Mouse (Mus musculus) midbrain, embryonic 10.5 days (tissue): ENCODE data around the gene Sh3gl3. TPM values are rescaled to one million over a fixed set of nuclear protein-coding genes. Genes with fewer than 3 reads are reported as not detected.
A peak's percentile ranks its signal among the peaks of the same experiment; 100 is the strongest.

ENCODE experiments used
- DNase-seq: peaks from one replicate; pipeline ENCODE4 v3.0.0-alpha.2; 2017; ENCODE audit warnings: low spot score
- H3K27ac ChIP-seq: fragments of 300-500 bp; sonication (generic); replicated peaks from 2 replicates; pipeline ENCODE4 v1.5.1; 2016; ENCODE audit warnings: mild to moderate bottlenecking
- H3K27me3 ChIP-seq: fragments of 300-500 bp; sonication (generic); 2 replicates; pipeline ENCODE4 v1.6.1; 2016; ENCODE audit warnings: low read depth, mild to moderate bottlenecking; ENCODE audit not compliant: poor library complexity, severe bottlenecking
- H3K36me3 ChIP-seq: fragments of 300-500 bp; sonication (generic); 2 replicates; pipeline ENCODE4 v1.6.1; 2016; ENCODE audit warnings: mild to moderate bottlenecking, moderate library complexity
- H3K4me1 ChIP-seq: fragments of 300-500 bp; sonication (generic); 2 replicates; pipeline ENCODE4 v1.6.1; 2016
- H3K4me3 ChIP-seq: fragments of 300-500 bp; sonication (generic); 2 replicates; pipeline ENCODE4 v1.5.1; 2016; ENCODE audit warnings: mild to moderate bottlenecking, moderate library complexity
- H3K9me3 ChIP-seq: fragments of 300-500 bp; sonication (generic); replicated peaks from 2 replicates; pipeline ENCODE4 v1.6.1; 2016; ENCODE audit warnings: mild to moderate bottlenecking
- WGBS: fragments of 180-500 bp; shearing (Covaris S2); methylation state at CpG from one replicate; pipeline ENCODE4 v1.1.7; 2016; 5-methylcytosine and 5-hydroxymethylcytosine counted together
- polyA plus RNA-seq: library from polyadenylated mRNA; unstranded; fragments of >200 nt; fragmentation: Nextera tagmentation; extraction: Ambion mirVana; gene quantifications from 2 replicates; pipeline ENCODE4 v1.2.1, GENCODE M21; 2016

Sh3gl3 gene
- polyA plus RNA-seq, 1 experiment from 2014 or later = 5.0 TPM

DNA sequence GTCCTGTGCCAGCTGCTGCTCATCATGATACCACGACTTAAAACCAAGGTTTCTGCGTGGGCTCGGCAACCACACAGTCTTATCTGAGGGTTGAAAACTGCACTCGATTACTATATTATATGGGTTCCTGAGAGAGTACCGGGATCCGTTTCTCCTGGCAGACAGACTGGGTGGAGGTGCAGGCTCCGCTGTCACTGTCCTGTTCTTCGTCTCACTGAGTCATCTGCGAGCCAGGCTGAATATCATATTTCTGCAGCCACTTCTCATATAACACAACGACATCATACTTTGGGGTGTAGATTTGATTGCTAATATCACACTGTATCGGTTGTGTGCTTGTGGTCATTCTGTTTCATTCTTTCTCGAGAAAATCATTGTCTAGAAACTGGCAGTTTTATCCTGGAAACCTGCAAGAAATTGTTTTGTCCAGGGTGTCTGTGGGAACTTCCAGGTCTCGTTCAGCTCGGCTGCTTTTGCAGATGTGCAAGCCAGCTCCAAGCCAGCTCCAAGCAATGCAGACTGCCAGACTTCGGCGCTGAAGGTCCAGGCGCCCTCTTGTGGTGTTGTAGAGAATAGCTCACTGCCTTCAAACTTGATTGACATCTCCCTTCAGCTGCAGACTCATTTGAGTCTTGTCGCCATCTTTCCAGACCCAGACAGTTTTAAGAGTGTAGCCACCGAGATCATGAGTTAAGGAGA is 100.5 kb downstream of the Sh3gl3 start:
- Histone ChIP-seq H3K36me3 (no peaks in the 10 kb centered on the region), H3K27me3 (no peaks in the 10 kb centered on the region), H3K9me3 (no peaks in the 10 kb centered on the region), H3K27ac (no peak overlapping the region), H3K4me3 (no peak overlapping the region), H3K4me1 (0 out of 2 replicates have a peak, but pooled peaks cover 6% of the 10 kb centered on the region)
- 59% methylated on average over 19 of the region's 19 CpGs for WGBS
- DNase-seq = peak; percentile 58

DNA sequence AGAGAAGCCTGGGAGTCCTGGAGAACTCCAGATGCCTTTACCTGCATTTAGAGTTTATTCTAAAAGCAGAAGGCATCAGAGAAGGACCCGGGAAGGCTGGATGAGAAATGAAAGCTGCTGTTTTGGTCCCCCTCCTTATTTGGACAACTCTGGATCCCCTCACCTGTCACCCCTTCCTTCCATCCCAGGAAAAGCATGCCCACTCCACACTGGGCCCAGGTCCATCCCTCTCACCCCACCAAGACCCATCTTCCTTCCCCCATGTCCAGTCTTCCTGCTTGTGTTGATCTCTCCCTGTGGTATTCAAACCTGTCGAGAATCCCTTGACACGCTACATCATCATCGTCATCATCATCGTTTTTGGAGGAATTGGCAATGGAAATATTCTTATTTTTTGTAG is 101.3 kb downstream of the Sh3gl3 start:
- no peak overlapping the region for H3K27ac ChIP-seq
- H3K4me1 ChIP-seq = 0 out of 2 replicates have a peak, but pooled peaks cover 6% of the 10 kb centered on the region
- no peak for DNase-seq
- WGBS = 92% methylated on average over 5 of the region's 5 CpGs
- H3K9me3 ChIP-seq = no peaks in the 10 kb centered on the region
- no peak overlapping the region for H3K4me3 ChIP-seq
- H3K36me3 ChIP-seq = no peaks in the 10 kb centered on the region
- no peaks in the 10 kb centered on the region for H3K27me3 ChIP-seq

DNA sequence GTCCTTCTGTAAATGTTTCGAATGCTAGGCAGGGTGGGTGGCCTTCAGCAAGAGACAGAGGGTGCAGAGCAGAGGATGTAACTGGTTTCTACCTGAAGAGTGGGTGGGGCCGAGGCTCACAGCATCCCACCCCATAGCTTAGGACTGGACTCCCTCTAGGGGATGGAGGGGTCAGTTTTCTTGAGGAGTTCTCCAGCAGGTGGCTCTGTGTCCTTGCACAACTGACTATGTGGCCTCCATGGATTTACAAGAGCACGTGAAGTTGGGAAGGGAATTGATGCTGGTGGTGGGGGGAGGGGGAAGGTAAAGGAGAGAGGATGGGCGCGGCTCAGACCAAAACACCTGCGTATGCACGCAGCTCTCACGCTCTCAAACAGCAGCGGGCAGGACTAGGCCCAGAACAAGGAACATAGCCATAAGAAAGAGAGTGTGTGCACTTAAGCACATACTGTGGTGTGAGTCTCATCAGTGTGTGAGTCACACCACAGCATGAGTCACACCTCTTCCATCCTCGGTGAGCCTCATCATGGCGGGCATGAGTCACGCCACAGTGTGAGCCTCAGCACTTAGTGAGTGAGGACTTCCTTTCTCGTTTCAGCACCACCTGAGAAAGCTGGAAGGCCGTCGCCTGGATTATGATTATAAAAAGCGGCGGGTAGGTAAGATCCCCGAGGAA is 102.0 kb downstream of the Sh3gl3 start:
- WGBS = 77% methylated on average over 18 of the region's 18 CpGs
- Histone ChIP-seq H3K9me3 (no peaks in the 10 kb centered on the region), H3K4me3 (no peak overlapping the region), H3K27me3 (no peaks in the 10 kb centered on the region), H3K4me1 (0 out of 2 replicates have a peak, but pooled peaks cover 6% of the 10 kb centered on the region), H3K36me3 (no peaks in the 10 kb centered on the region), H3K27ac (no peak overlapping the region)
- no peak for DNase-seq

DNA sequence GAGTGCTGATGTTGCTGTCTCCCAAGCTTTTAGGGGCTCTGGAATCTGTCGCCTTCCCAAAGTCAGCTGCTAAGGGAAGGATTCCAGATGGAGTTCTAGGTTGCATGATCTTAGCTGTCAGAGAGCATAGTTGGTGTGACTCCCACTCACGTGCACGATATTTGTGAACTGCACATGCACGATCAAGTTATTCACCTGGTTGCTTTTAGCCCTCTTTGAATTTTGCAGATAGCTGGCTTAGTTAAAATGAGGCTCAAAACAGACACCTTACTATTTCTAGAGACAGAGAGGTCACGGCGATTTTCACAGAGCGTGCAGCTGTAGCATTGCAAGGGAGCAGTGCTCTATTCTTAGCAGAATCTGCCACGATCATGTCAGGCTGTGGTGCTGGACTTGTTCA is 108.4 kb downstream of the Sh3gl3 start:
- Histone ChIP-seq H3K27ac (no peak overlapping the region), H3K36me3 (no peaks in the 10 kb centered on the region), H3K27me3 (no peaks in the 10 kb centered on the region), H3K9me3 (no peaks in the 10 kb centered on the region), H3K4me3 (no peak overlapping the region), H3K4me1 (no peaks in the 10 kb centered on the region)
- DNase-seq = no peak
- WGBS = 89% methylated on average over 8 of the region's 8 CpGs

DNA sequence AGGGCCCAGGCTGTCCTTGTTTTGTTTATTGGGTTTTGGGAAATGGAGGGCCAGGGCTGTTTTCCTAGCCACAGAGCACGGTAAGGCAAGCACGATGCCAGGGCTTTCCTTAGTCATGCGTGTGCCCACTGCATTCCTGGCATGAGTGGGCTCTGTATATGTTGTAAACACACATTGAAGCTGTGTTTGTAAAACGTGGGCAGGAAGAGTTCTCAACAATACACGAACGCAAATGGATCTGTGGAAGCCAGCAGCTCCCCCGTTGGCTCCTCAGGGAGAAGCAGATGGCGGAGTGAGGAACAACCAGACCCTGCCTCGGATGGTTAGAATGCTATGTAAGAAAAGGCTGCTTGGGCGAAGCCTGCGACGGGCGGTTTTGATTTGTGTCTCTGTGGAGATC is 108.8 kb downstream of the Sh3gl3 start:
- Histone ChIP-seq H3K4me1 (no peaks in the 10 kb centered on the region), H3K4me3 (no peak overlapping the region), H3K9me3 (no peaks in the 10 kb centered on the region), H3K27me3 (no peaks in the 10 kb centered on the region), H3K36me3 (no peaks in the 10 kb centered on the region), H3K27ac (no peak overlapping the region)
- 86% methylated on average over 13 of the region's 13 CpGs for WGBS
- no peak for DNase-seq

DNA sequence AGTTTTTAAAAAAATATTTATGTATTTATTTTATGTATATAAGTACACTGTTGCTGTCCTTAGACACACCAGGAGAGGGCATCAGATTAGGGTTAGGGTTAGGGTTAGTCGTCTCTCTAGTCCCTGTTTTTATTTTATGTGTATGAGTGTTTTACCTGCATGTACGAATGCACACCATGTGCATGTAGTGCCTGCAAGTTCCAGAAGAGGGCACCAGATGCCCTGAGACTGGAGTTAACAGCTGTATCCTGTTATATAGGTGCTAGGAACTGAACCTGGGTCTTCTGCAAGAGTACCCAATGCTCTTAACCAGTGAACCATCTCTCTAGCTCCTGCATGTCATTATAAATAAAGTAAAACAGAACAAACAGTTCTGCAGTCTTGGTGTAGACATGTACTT is 113.6 kb downstream of the Sh3gl3 start:
- Histone ChIP-seq H3K27ac (no peak overlapping the region), H3K36me3 (no peaks in the 10 kb centered on the region), H3K27me3 (no peaks in the 10 kb centered on the region), H3K4me3 (no peak overlapping the region), H3K4me1 (no peaks in the 10 kb centered on the region), H3K9me3 (no peaks in the 10 kb centered on the region)
- DNase-seq = no peak
- 86% methylated on average over 2 of the region's 2 CpGs for WGBS

DNA sequence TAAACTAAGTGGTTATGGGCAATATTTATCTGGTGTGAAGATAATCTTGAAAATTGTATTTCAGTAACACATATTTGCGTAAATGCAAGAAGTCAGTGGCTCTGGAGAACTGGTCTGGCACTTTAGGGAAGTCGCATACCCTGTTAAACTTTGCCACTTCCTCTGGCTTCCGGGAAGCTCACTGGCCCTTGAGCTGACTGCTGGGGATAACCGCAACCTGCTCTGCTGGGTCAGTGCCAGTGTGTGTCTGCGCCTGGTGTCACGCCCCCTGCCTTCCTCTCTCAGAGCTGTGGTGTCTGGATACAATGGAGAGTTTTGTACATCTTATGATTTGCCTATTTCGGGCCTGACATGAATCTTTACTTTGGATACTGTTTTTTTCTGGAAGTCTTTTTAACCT is 119.8 kb downstream of the Sh3gl3 start:
- Histone ChIP-seq H3K27me3 (no peaks in the 10 kb centered on the region), H3K36me3 (no peaks in the 10 kb centered on the region), H3K27ac (no peak overlapping the region), H3K9me3 (no peaks in the 10 kb centered on the region), H3K4me1 (no peaks in the 10 kb centered on the region), H3K4me3 (no peak overlapping the region)
- DNase-seq = no peak
- WGBS = 87% methylated on average over 7 of the region's 7 CpGs

DNA sequence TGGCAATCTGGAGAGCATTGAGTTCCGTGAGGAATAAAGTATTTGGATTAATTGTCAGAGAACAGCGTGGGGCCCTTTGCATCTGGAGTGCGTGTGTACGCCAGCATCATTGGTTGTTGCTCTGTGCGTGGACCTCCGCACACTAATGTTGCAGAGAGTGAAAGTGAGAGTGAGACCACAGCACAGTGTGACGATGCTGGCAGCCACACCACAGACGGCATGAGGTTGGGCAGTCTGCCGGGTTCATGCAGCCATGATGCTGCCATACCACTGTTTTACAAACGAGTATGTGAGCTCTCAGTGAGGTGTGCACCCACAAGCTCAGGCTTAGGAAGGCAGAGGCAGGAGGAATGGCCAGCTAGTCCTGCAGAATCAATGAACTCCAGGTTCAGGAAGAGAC is 120.4 kb downstream of the Sh3gl3 start:
- no peaks in the 10 kb centered on the region for H3K9me3 ChIP-seq
- H3K27ac ChIP-seq = no peak overlapping the region
- no peak for DNase-seq
- H3K27me3 ChIP-seq = no peaks in the 10 kb centered on the region
- 85% methylated on average over 10 of the region's 10 CpGs for WGBS
- H3K4me3 ChIP-seq = no peak overlapping the region
- H3K36me3 ChIP-seq = no peaks in the 10 kb centered on the region
- H3K4me1 ChIP-seq = no peaks in the 10 kb centered on the region

DNA sequence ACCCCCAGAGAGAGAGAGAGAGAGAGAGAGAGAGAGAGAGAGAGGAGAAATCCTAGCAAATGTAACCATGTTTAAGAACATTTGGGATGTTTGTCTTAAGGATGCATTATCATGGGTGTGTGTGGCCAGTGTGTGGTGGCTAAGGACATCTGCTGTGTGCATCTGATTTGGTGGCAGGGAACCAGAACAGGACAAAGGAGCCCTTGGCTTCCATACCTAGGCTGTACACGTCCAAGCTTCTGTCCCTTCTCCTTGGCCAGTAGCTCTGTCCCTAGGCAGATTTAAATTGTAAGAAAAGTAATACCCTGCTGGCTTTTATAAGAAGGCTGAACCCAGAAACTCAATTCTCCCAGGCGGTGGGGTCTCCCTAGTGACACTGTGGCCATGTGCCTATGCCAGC is 121.0 kb downstream of the Sh3gl3 start:
- Histone ChIP-seq H3K4me1 (no peaks in the 10 kb centered on the region), H3K4me3 (no peak overlapping the region), H3K27me3 (no peaks in the 10 kb centered on the region), H3K9me3 (no peaks in the 10 kb centered on the region), H3K36me3 (no peaks in the 10 kb centered on the region), H3K27ac (no peak overlapping the region)
- 69% methylated on average over 2 of the region's 2 CpGs for WGBS
- no peak for DNase-seq

DNA sequence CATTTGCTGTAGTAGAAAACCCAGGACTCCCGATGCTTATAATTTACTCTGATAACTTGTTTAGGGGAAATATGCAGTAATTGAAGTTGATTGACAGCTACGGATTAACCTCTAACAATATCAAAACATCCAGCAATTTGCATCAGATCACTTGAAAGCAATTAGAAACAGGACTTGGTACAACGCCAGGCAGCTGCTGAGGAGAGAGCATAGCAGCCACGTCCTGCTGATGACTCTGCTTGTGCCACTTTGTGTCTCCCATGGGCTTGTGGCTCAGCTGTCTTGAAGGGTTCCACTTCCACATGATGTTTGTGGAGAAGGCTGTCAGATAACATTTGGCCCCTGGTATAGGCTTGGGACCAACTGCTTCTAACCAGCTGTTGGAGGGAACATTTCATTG is 134.8 kb downstream of the Sh3gl3 start:
- no peak overlapping the region for H3K27ac ChIP-seq
- H3K4me3 ChIP-seq = no peak overlapping the region
- WGBS = 83% methylated on average over 4 of the region's 4 CpGs
- no peak for DNase-seq
- H3K27me3 ChIP-seq = no peaks in the 10 kb centered on the region
- no peaks in the 10 kb centered on the region for H3K9me3 ChIP-seq
- no peaks in the 10 kb centered on the region for H3K36me3 ChIP-seq
- H3K4me1 ChIP-seq = no peaks in the 10 kb centered on the region

DNA sequence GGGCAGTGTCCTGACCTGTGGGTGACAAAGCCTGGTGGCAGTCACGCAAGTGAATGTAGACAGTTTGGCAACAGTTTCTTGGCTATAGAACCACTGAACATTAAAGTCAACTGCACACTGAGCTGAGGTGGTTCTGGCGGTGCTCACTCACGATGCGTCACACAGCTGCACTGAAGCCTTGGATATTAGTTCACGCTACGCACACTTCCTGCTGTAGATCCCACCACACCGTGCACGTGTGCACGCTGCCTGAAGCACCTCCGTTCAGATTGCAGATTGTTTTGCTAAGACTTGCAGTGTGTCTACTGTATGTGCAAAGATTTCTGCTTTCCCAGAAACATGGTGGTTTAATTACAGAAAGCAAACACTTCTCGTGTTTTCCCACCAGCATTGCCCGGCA is 144.9 kb downstream of the Sh3gl3 start:
- H3K27me3 ChIP-seq = no peaks in the 10 kb centered on the region
- H3K4me3 ChIP-seq = no peak overlapping the region
- peaks cover 20% of the 10 kb centered on the region for H3K4me1 ChIP-seq
- H3K36me3 ChIP-seq = no peaks in the 10 kb centered on the region
- no peak for DNase-seq
- WGBS = 92% methylated on average over 12 of the region's 12 CpGs
- H3K27ac ChIP-seq = no peak overlapping the region
- H3K9me3 ChIP-seq = no peaks in the 10 kb centered on the region

DNA sequence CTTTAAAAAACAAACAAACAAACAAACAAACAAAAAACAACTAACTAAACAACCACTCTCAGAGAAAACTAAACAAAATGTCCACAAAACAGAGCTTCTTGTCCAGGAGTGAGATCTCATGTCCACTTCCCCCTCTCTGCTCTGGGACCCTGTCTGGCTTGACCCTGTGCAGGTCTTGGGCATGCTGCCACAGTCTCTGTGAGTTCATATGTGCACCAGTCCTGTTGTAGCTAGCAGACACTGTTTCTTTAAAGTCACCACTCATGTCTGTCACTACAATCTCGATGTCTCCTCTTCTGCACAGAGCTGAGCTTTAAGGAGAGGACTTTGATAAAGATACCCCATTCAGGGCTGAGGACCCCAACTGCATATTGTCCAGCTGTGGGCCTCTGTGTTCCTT is 153.0 kb downstream of the Sh3gl3 start:
- 70% methylated on average over 1 of the region's 1 CpGs for WGBS
- no peaks in the 10 kb centered on the region for H3K36me3 ChIP-seq
- no peaks in the 10 kb centered on the region for H3K27me3 ChIP-seq
- no peak overlapping the region for H3K4me3 ChIP-seq
- H3K9me3 ChIP-seq = no peaks in the 10 kb centered on the region
- no peaks in the 10 kb centered on the region for H3K4me1 ChIP-seq
- no peak overlapping the region for H3K27ac ChIP-seq
- DNase-seq = no peak

DNA sequence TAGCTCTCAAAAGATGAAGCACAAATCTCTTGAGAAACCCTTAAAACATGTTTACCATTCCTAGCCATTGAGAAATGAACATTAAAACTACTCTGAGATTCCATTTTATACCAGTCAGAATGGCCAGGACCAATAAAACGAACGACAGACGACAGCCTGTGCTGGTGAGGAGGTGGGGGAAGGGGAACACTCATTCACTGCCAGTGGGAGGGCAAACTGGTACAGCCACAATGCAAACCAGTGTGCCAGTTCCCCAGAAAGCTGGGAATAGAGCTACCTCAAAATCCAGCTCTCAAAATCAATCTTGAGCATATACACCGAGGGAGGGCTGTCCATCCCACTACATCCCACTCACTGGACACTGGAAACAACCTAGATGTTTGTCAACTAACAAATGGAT is 153.6 kb downstream of the Sh3gl3 start:
- no peak overlapping the region for H3K4me3 ChIP-seq
- no peaks in the 10 kb centered on the region for H3K9me3 ChIP-seq
- no peaks in the 10 kb centered on the region for H3K27me3 ChIP-seq
- no peaks in the 10 kb centered on the region for H3K4me1 ChIP-seq
- 69% methylated on average over 4 of the region's 4 CpGs for WGBS
- H3K36me3 ChIP-seq = no peaks in the 10 kb centered on the region
- no peak overlapping the region for H3K27ac ChIP-seq
- no peak for DNase-seq
